Mouse (Mus musculus) limb, embryonic 14.5 days (tissue): ENCODE results near the gene Ttc9c. TPM values are rescaled to one million over a fixed set of nuclear protein-coding genes. Genes with fewer than 3 reads are reported as not detected.
"Not testable (repeated sequence)": the region's sequence is repeated elsewhere in the genome, so short reads cannot be mapped to it uniquely, and the experiment has no call there.

Experiments
- ATAC-seq: fragments of 200-750 bp; cut with Nextera tagmentation; 2 replicates; pipeline ENCODE4 v1.8.0; 2017; ENCODE audit warnings: low read depth, moderate number of reproducible peaks, moderate TSS enrichment; ENCODE audit not compliant: low FRiP score
- DNase-seq: peaks from one replicate; pipeline ENCODE4 v3.0.0-alpha.2; 2015; ENCODE audit warnings: low spot score
- H3K27ac ChIP-seq: fragments of 300-500 bp; sonication (generic); replicated peaks from 2 replicates; pipeline ENCODE4 v1.5.1; 2014; ENCODE audit warnings: low read depth, mild to moderate bottlenecking, low read length, moderate library complexity, mixed read lengths
- H3K27me3 ChIP-seq: fragments of 300-500 bp; sonication (generic); 2 replicates; pipeline ENCODE4 v1.6.1; 2014; ENCODE audit warnings: low read length, mixed read lengths; ENCODE audit not compliant: control insufficient read depth, insufficient read depth
- H3K36me3 ChIP-seq: fragments of 300-500 bp; sonication (generic); 2 replicates; pipeline ENCODE4 v1.6.1; 2014; ENCODE audit warnings: mild to moderate bottlenecking, low read length, moderate library complexity, mixed read lengths; ENCODE audit not compliant: control insufficient read depth, insufficient read depth
- H3K4me1 ChIP-seq: fragments of 300-500 bp; sonication (generic); 2 replicates; pipeline ENCODE4 v1.6.1; 2014; ENCODE audit warnings: antibody characterized with exemption, low read length, mixed read lengths; ENCODE audit not compliant: control insufficient read depth, insufficient read depth
- H3K4me2 ChIP-seq: fragments of 300-500 bp; sonication (generic); replicated peaks from 2 replicates; pipeline ENCODE4 v1.6.1; 2014; ENCODE audit warnings: low read depth, mild to moderate bottlenecking, low read length, moderate library complexity; ENCODE audit not compliant: severe bottlenecking
- H3K4me3 ChIP-seq: fragments of 300-500 bp; sonication (generic); replicated peaks from 2 replicates; pipeline ENCODE4 v1.5.1; 2014; ENCODE audit warnings: low read length
- H3K9ac ChIP-seq: fragments of 300-500 bp; sonication (generic); 2 replicates; pipeline ENCODE4 v1.6.1; 2014; ENCODE audit warnings: mild to moderate bottlenecking, low read depth, low read length, moderate library complexity; ENCODE audit not compliant: severe bottlenecking
- H3K9me3 ChIP-seq: fragments of 300-500 bp; sonication (generic); 2 replicates; pipeline ENCODE4 v1.6.1; 2016; ENCODE audit warnings: low read length; ENCODE audit not compliant: control insufficient read depth
- POLR2A ChIP-seq: fragments of 200-500 bp; IDR thresholded peaks from 2 replicates; pipeline ENCODE4 v1.8.0; 2012; ENCODE audit warnings: inconsistent platforms, mild to moderate bottlenecking, moderate library complexity, borderline replicate concordance; ENCODE audit not compliant: insufficient read depth, insufficient read length; ENCODE audit errors: extremely low read depth
- WGBS: fragments of 180-500 bp; shearing (Covaris S2); extraction: QIAGEN DNeasy Blood & Tissue Kit; methylation state at CpG from one replicate; pipeline ENCODE4 v1.1.7; 2014; 5-methylcytosine and 5-hydroxymethylcytosine counted together
- polyA plus RNA-seq, 2 experiments: library from polyadenylated mRNA; depleted of rRNA in 1 of 2; stranded (reverse) in 1 of 2; unstranded in 1 of 2; fragments of >200 nt; fragmentation: Nextera tagmentation in 1 of 2; extraction: Ambion mirVana in 1 of 2; gene quantifications; 2 replicates each; pipeline versions ENCODE4 v1.2.1 to v1.2.3; 2012 to 2014

The Ttc9c gene
- polyA plus RNA-seq, 2 experiments, result 41.8 to 54.3 TPM

DNA sequence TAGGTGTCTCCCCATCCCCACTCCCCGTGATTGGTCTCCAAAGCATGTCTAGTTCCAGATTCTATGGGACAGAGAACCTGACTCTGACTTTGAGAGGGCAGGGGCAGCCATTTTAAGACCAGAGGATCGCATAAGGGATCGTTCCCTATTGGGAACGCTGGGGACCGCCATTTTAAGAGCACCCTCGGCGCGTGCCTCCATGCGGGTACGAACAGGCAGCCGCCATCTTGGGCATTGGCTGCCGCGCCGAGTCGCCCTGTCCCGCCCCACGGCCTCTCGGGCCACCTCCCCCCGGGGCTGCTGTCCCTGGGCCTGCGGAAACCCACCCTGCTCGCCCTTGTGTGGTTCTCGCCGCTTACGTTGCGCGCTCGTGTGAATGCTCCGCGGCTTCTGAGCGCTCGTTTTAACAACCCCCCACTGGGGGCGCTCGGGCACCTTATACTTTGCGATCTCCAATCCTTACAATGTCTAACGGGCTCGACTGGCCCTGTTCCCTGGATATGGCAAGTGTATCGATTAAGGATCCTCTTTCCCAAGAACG is 18.2 kb upstream of the Ttc9c start, which contains the start of gene Bscl2:
TSS of gene Bscl2 (plus strand) at position 217 of the 541 bp plus-strand sequence.
- 0 out of 2 replicates have a peak, but pooled peaks have one; percentile 49 for TF ChIP-seq POLR2A
- Histone ChIP-seq H3K27ac (peak within 1 kb of the TSS; percentile 97), H3K4me2 (peak within 1 kb of the TSS; percentile 76), H3K4me1 (peaks cover 25% of the 10 kb centered on the region), H3K9ac (peak within 1 kb of the TSS; percentile 77), H3K27me3 (no peaks in the 10 kb centered on the region), H3K36me3 (peaks cover 35% of the 10 kb centered on the region), H3K4me3 (peak within 1 kb of the TSS; percentile 51), H3K9me3 (no peaks in the 10 kb centered on the region)
- ATAC-seq, result peak; percentile 87
- under 1% methylated on average over 31 of the region's 38 CpGs for WGBS
- peak; percentile 85 for DNase-seq

DNA sequence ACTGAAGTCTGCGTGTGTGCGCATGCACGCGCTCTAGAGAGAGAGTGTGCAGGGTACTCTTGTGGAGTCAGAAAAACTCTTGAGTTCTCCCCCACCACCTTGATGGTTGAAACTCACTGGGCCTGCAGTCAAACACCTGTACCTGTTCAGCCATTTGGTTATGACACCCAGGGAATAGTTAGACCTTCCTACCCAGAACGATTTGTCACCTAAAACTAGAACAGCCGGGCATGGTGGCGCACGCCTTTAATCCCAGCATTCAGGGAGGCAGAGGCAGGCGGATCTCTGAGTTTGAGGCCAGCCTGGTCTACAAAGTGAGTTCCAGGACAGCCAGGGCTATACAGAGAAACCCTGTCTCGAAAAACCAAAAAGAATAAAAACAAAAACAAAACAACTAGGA is 17.2 kb upstream of the Ttc9c start:
- not testable (repeated sequence) for H3K27ac ChIP-seq, H3K9me3 ChIP-seq, H3K9ac ChIP-seq, H3K27me3 ChIP-seq, DNase-seq, H3K4me3 ChIP-seq, H3K4me2 ChIP-seq, ATAC-seq
- Histone ChIP-seq H3K4me1 (peaks cover 25% of the 10 kb centered on the region), H3K36me3 (peaks cover 44% of the 10 kb centered on the region)
- 98% methylated on average over 10 of the region's 10 CpGs for WGBS

DNA sequence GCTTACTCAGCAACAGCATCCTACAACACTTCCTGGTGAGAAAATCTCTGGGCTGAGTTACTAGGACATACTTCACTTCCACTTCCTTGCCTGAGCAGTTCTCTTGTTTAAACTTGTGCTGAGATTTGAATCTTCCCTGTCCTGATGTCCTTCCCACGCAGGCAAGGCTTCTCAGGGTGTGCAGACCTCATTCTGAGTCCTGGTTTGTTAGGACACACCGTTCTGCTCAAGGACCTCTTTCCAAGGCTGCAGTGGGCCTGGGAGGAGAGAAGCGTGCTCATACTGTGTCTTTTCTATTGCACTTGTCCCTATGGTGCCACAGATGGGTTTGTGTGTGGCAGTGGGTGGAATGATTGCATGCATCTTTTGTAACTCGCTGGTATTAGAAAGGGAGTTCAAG is 13.8 kb upstream of the Ttc9c start:
- ATAC-seq (no peak), DNase-seq (no peak)
- WGBS, result 89% methylated on average over 4 of the region's 4 CpGs
- Histone ChIP-seq H3K36me3 (peaks cover 77% of the 10 kb centered on the region), H3K9ac (no peak overlapping the region), H3K4me1 (peaks cover under 1% of the 10 kb centered on the region; the same call in 1 of the 2 replicates), H3K27ac (no peak overlapping the region), H3K27me3 (no peaks in the 10 kb centered on the region), H3K4me2 (no peak overlapping the region), H3K9me3 (no peaks in the 10 kb centered on the region), H3K4me3 (no peak overlapping the region)
- no peak for TF ChIP-seq POLR2A

DNA sequence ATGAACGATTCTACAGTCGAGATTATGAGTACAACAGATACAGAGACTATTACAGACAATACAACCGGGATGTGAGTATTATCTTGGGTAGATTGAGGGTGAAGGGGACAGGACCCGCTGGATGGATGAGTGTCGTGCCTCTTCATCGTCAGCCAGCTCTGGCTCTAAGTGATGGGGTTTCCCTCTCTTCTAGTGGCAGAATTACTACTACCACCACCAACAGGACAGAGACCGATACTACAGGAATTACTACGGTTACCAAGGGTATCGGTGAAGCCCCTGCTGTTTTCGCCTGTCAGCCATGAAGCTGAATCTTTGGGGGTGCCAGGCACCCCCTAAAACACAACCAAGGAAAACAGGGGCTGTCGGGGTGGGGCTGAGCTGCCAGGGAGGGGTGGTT is 12.1 kb upstream of the Ttc9c start:
- Histone ChIP-seq H3K9ac (no peak overlapping the region), H3K27ac (no peak overlapping the region), H3K4me1 (no peaks in the 10 kb centered on the region), H3K9me3 (no peaks in the 10 kb centered on the region), H3K36me3 (peaks cover 94% of the 10 kb centered on the region), H3K27me3 (no peaks in the 10 kb centered on the region), H3K4me3 (no peak overlapping the region), H3K4me2 (no peak overlapping the region)
- ATAC-seq (no peak), DNase-seq (no peak)
- no peak for TF ChIP-seq POLR2A
- WGBS, result 88% methylated on average over 11 of the region's 11 CpGs

DNA sequence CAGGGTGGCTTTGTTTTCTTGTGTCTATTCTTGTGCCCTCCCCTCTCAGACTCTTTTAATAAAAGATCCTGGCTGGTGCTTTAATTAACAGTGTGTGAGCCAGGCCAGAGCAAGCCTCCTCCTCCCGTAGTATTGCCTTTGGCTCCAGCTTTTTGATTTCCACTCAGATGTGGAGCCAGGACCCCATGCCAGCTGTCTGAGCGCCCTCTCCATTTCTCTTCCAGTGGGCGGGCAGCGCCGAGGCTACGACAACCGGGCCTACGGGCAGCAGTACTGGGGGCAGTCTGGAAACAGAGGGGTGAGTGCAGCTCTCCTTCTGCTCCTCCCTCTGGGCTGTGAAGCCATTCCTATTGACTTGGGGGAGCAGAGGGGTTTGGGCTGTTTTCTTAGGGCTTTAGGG is 11.5 kb upstream of the Ttc9c start:
- Histone ChIP-seq H3K36me3 (peaks cover 100% of the 10 kb centered on the region), H3K4me2 (no peak overlapping the region), H3K4me3 (no peak overlapping the region), H3K4me1 (no peaks in the 10 kb centered on the region), H3K27ac (no peak overlapping the region), H3K9me3 (no peaks in the 10 kb centered on the region), H3K27me3 (no peaks in the 10 kb centered on the region), H3K9ac (no peak overlapping the region)
- TF ChIP-seq POLR2A, result no peak
- 94% methylated on average over 8 of the region's 8 CpGs for WGBS
- no peak for DNase-seq
- ATAC-seq, result no peak

DNA sequence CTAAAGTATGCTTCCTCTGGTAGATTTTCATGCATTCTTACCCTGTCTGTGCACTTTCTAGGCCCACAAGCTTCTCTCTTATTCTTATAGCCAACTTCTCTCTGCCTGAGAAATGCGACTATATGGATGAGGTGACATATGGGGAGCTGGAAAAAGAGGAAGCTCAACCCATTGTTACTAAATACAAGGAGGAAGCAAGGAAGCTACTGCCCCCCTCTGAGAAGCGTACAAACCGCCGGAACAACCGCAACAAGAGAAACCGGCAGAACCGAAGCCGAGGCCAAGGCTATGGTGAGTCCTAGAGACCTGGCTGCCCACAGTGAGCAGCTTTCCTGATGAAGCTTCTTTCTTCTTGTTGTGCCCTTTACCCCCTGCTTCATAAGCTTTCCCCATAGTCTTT is 10.5 kb upstream of the Ttc9c start, which contains the start of gene AC129217.1:
TSS of gene AC129217.1 (plus strand) at position 114 of the 400 bp plus-strand sequence.
- WGBS, result 88% methylated on average over 8 of the region's 8 CpGs
- no peak for TF ChIP-seq POLR2A
- Histone ChIP-seq H3K4me3 (no peak within 1 kb of the TSS), H3K27me3 (no peaks in the 10 kb centered on the region), H3K9ac (no peak within 1 kb of the TSS), H3K4me1 (no peaks in the 10 kb centered on the region), H3K36me3 (peaks cover 99% of the 10 kb centered on the region), H3K9me3 (no peaks in the 10 kb centered on the region), H3K4me2 (no peak within 1 kb of the TSS), H3K27ac (no peak within 1 kb of the TSS)
- ATAC-seq (no peak), DNase-seq (no peak)
